Mouse (Mus musculus): ENCODE results near the gene Ccdc30.

GRCm38 (mm10) chr4:119275726-119276125, 139.6 kb downstream of the Ccdc30 start:
- TF ChIP-seq CTCF (IDR thresholded peaks at IDR 0.05; ENCODE audit: low read depth, low read length) (no peak), TAL1 (conservative IDR thresholded peaks at IDR 0.05; ENCODE audit: low read depth, low read length) (no peak), GATA1 (IDR thresholded peaks at IDR 0.05; ENCODE audit: borderline replicate concordance, low read length) (no peak), POLR2AphosphoS5 (IDR thresholded peaks at IDR 0.05; ENCODE audit: insufficient replicate concordance, low read depth, low read length) (no peak; the same call in 1 of the 2 replicates)
